Mouse (Mus musculus): ENCODE data around the gene Nfs1. TPM values are rescaled to one million over a fixed set of nuclear protein-coding genes. Genes with fewer than 3 reads are reported as not detected.
A peak's percentile ranks its signal among the peaks of the same experiment; 100 is the strongest.
"Not testable (repeated sequence)": the region's sequence is repeated elsewhere in the genome, so short reads cannot be mapped to it uniquely, and the experiment has no call there.

The Nfs1 gene
- total and polyA plus RNA-seq, 2 experiments from 2014 or later, result 34.5 to 34.9 TPM

- 97% methylated on average over 5 of the region's 5 CpGs for WGBS
- no peak within 1 kb of the TSS for H3K4me3 ChIP-seq (ENCODE audit: low read depth, low read length)
- ATAC-seq (ENCODE audit: low FRiP score), result no peak
Measured at GRCm38 (mm10) chr2:156126992-156127391, 17.0 kb downstream of the Nfs1 start, which contains the start of gene Gm28036. Gene Gm28036, minus strand, starts transcription at chr2:156127092.

GRCm38 (mm10) chr2:156123731-156124130 lies 20.3 kb downstream of the Nfs1 start:
- no peak overlapping the region for H3K9ac ChIP-seq (replicated peaks; ENCODE audit: low read length, poor library complexity, severe bottlenecking)
- H3K4me3 ChIP-seq (ENCODE audit: low read depth, low read length), result no peak overlapping the region
- DNase-seq (ENCODE audit: low spot score) (no peak), ATAC-seq (ENCODE audit: low FRiP score) (no peak)
- 94% methylated on average over 5 of the region's 5 CpGs for WGBS
- H3K27ac ChIP-seq (ENCODE audit: low read depth, low read length), result no peak overlapping the region
- no peaks in the 10 kb centered on the region for H3K27me3 ChIP-seq (ENCODE audit: insufficient read depth, low read length)
- H3K4me1 ChIP-seq (ENCODE audit: insufficient read depth, low read length), result no peaks in the 10 kb centered on the region
- H3K9me3 ChIP-seq (ENCODE audit: low read length), result no peaks in the 10 kb centered on the region
- H3K4me2 ChIP-seq (ENCODE audit: low read depth, low read length, poor library complexity, severe bottlenecking), result no peak overlapping the region
- no peak for TF ChIP-seq CTCF (IDR thresholded peaks at IDR 0.05)
- H3K36me3 ChIP-seq (ENCODE audit: insufficient read depth, low read length), result peaks cover 28% of the 10 kb centered on the region

More at GRCm38 (mm10) chr2:156126992-156127391, 17.0 kb downstream of the Nfs1 start, which contains the start of gene Gm28036:
- Histone ChIP-seq H3K27me3 (ENCODE audit: insufficient read depth, low read length) (no peaks in the 10 kb centered on the region), H3K4me1 (ENCODE audit: insufficient read depth, low read length) (no peaks in the 10 kb centered on the region), H3K4me2 (ENCODE audit: low read depth, low read length, poor library complexity, severe bottlenecking) (no peak within 1 kb of the TSS), H3K9ac (replicated peaks; ENCODE audit: low read length, poor library complexity, severe bottlenecking) (no peak within 1 kb of the TSS), H3K27ac (ENCODE audit: low read depth, low read length) (no peak within 1 kb of the TSS), H3K9me3 (ENCODE audit: low read length) (no peaks in the 10 kb centered on the region), H3K36me3 (ENCODE audit: insufficient read depth, low read length) (peaks cover 37% of the 10 kb centered on the region)
- no peak for DNase-seq (ENCODE audit: low spot score)
- no peak for TF ChIP-seq CTCF (IDR thresholded peaks at IDR 0.05)

- Histone ChIP-seq H3K27ac (ENCODE audit: low read depth, low read length) (no peak overlapping the region), H3K9me3 (ENCODE audit: low read length) (no peaks in the 10 kb centered on the region), H3K4me2 (ENCODE audit: low read depth, low read length, poor library complexity, severe bottlenecking) (no peak overlapping the region), H3K36me3 (ENCODE audit: insufficient read depth, low read length) (peaks cover 8% of the 10 kb centered on the region), H3K4me3 (ENCODE audit: low read depth, low read length) (no peak overlapping the region), H3K4me1 (ENCODE audit: insufficient read depth, low read length) (no peaks in the 10 kb centered on the region), H3K27me3 (ENCODE audit: insufficient read depth, low read length) (no peaks in the 10 kb centered on the region), H3K9ac (replicated peaks; ENCODE audit: low read length, poor library complexity, severe bottlenecking) (no peak overlapping the region)
- DNase-seq (ENCODE audit: low spot score), result no peak
- ATAC-seq (ENCODE audit: low FRiP score), result no peak
- no peak for TF ChIP-seq CTCF (IDR thresholded peaks at IDR 0.05)
Measured at GRCm38 (mm10) chr2:156119566-156119965, 24.4 kb downstream of the Nfs1 start.

- not testable (repeated sequence) for H3K9ac ChIP-seq (replicated peaks; ENCODE audit: low read length, poor library complexity, severe bottlenecking); H3K9me3 ChIP-seq (ENCODE audit: low read length); H3K4me1 ChIP-seq (ENCODE audit: insufficient read depth, low read length); DNase-seq (ENCODE audit: low spot score); H3K27me3 ChIP-seq (ENCODE audit: insufficient read depth, low read length); H3K36me3 ChIP-seq (ENCODE audit: insufficient read depth, low read length); ATAC-seq (ENCODE audit: low FRiP score)
- Histone ChIP-seq H3K4me3 (ENCODE audit: low read depth, low read length) (peak overlapping the region; percentile 100), H3K27ac (ENCODE audit: low read depth, low read length) (peak overlapping the region; percentile 97), H3K4me2 (ENCODE audit: low read depth, low read length, poor library complexity, severe bottlenecking) (peak overlapping the region; percentile 43)
- 22% methylated on average over 5 of the region's 5 CpGs for WGBS
Measured at GRCm38 (mm10) chr2:156112080-156112423, 31.9 kb downstream of the Nfs1 start.

- under 1% methylated on average over 57 of the region's 74 CpGs for WGBS
- Histone ChIP-seq H3K4me2 (ENCODE audit: low read depth, low read length, poor library complexity, severe bottlenecking) (peak within 1 kb of the TSS; percentile 44), H3K4me1 (ENCODE audit: insufficient read depth, low read length) (peaks cover 8% of the 10 kb centered on the region; the same call in 1 of the 2 replicates), H3K27ac (ENCODE audit: low read depth, low read length) (peak within 1 kb of the TSS; percentile 97), H3K4me3 (ENCODE audit: low read depth, low read length) (peak within 1 kb of the TSS; percentile 100), H3K9me3 (ENCODE audit: low read length) (no peaks in the 10 kb centered on the region), H3K9ac (replicated peaks; ENCODE audit: low read length, poor library complexity, severe bottlenecking) (peak within 1 kb of the TSS; percentile 99), H3K27me3 (ENCODE audit: insufficient read depth, low read length) (no peaks in the 10 kb centered on the region), H3K36me3 (ENCODE audit: insufficient read depth, low read length) (no peaks in the 10 kb centered on the region)
- no peak for TF ChIP-seq CTCF (IDR thresholded peaks at IDR 0.05)
- ATAC-seq (ENCODE audit: low FRiP score), result peak; percentile 92
- DNase-seq (ENCODE audit: low spot score), result peak; percentile 93
Measured at GRCm38 (mm10) chr2:156111358-156112079, 32.5 kb downstream of the Nfs1 start, which contains the start of the genes Cpne1 and Rbm12. Gene Cpne1, minus strand, starts transcription at chr2:156111965. Gene Rbm12, minus strand, starts transcription at chr2:156111978.

GRCm38 (mm10) chr2:156110627-156111357 lies 33.2 kb downstream of the Nfs1 start:
- peak overlapping the region; percentile 44 for H3K4me2 ChIP-seq (ENCODE audit: low read depth, low read length, poor library complexity, severe bottlenecking)
- peaks cover 8% of the 10 kb centered on the region; the same call in 1 of the 2 replicates for H3K4me1 ChIP-seq (ENCODE audit: insufficient read depth, low read length)
- H3K4me3 ChIP-seq (ENCODE audit: low read depth, low read length), result peak overlapping the region; percentile 100
- peak overlapping the region; percentile 97 for H3K27ac ChIP-seq (ENCODE audit: low read depth, low read length)
- WGBS, result 1% methylated on average over 16 of the region's 16 CpGs
- peak; percentile 85; the same call in 1 of the 2 replicates for ATAC-seq (ENCODE audit: low FRiP score)
- TF ChIP-seq CTCF (IDR thresholded peaks at IDR 0.05), result peak; percentile 17; the same call in 1 of the 2 replicates
- H3K27me3 ChIP-seq (ENCODE audit: insufficient read depth, low read length), result no peaks in the 10 kb centered on the region
- no peaks in the 10 kb centered on the region for H3K9me3 ChIP-seq (ENCODE audit: low read length)
- H3K36me3 ChIP-seq (ENCODE audit: insufficient read depth, low read length), result no peaks in the 10 kb centered on the region
- peak; percentile 53 for DNase-seq (ENCODE audit: low spot score)
- H3K9ac ChIP-seq (replicated peaks; ENCODE audit: low read length, poor library complexity, severe bottlenecking), result peak overlapping the region; percentile 99

Data from midbrain, postnatal 0 days (tissue).